Mouse (Mus musculus) MEL (cell line): Measurements from ENCODE around the gene Cfl1. TPM values are rescaled to one million over a fixed set of nuclear protein-coding genes. Genes with fewer than 3 reads are reported as not detected.

Source experiments
- DNase-seq: peaks from one replicate; pipeline ENCODE4 v3.0.0; 2011; ENCODE audit warnings: low read depth, low spot score
- H3K27ac ChIP-seq: 2 replicates; pipeline ENCODE4 v1.5.1; 2012; ENCODE audit warnings: low read depth, mild to moderate bottlenecking, control low read depth, low read length, moderate library complexity; ENCODE audit not compliant: control insufficient read depth
- H3K27me3 ChIP-seq, 2 experiments: fragments of 150-350 bp in 1 of 2; sonication (generic) in 1 of 2; 2 replicates each; pipeline ENCODE4 v1.6.1; 2012; ENCODE audit warnings: low read length in 2 of 2, mild to moderate bottlenecking in 2 of 2, improper control_type of control experiment in 1 of 2, moderate library complexity in 1 of 2; ENCODE audit not compliant: insufficient read depth in 2 of 2, control insufficient read depth in 1 of 2
- H3K36me3 ChIP-seq, 2 experiments: 2 replicates each; pipeline ENCODE4 v1.6.1; 2012 to 2014; ENCODE audit warnings: low read length in 2 of 2, improper control_type of control experiment in 1 of 2, inconsistent platforms in 1 of 2, mild to moderate bottlenecking in 1 of 2; ENCODE audit not compliant: insufficient read depth in 2 of 2, control insufficient read depth in 1 of 2
- H3K4me1 ChIP-seq, 2 experiments: fragments of 150-350 bp in 1 of 2; sonication (generic) in 1 of 2; 2 replicates each; pipeline ENCODE4 v1.6.1; 2012; ENCODE audit warnings: low read length in 2 of 2, improper control_type of control experiment in 1 of 2, mild to moderate bottlenecking in 1 of 2; ENCODE audit not compliant: insufficient read depth in 2 of 2, control insufficient read depth in 1 of 2
- H3K4me3 ChIP-seq, 2 experiments: fragments of 150-350 bp in 1 of 2; sonication (generic) in 1 of 2; 2 replicates each; pipeline ENCODE4 v1.5.1; 2012; ENCODE audit warnings: low read depth in 2 of 2, low read length in 2 of 2, mild to moderate bottlenecking in 2 of 2, moderate library complexity in 2 of 2, control low read depth in 1 of 2, improper control_type of control experiment in 1 of 2; ENCODE audit not compliant: control insufficient read depth in 1 of 2, insufficient read depth in 1 of 2
- H3K79me2 ChIP-seq: 2 replicates; pipeline ENCODE4 v1.6.1; 2012; ENCODE audit warnings: mild to moderate bottlenecking, low read length, moderate library complexity; ENCODE audit not compliant: control insufficient read depth, poor library complexity, insufficient read depth
- H3K9ac ChIP-seq: 2 replicates; pipeline ENCODE4 v1.6.1; 2012; ENCODE audit warnings: low read depth, mild to moderate bottlenecking, control low read depth, low read length, moderate library complexity; ENCODE audit not compliant: control insufficient read depth, poor library complexity, severe bottlenecking
- H3K9me3 ChIP-seq: fragments of 150-350 bp; sonication (generic); replicated peaks from 2 replicates; pipeline ENCODE4 v1.6.1; 2012; ENCODE audit warnings: mild to moderate bottlenecking, low read length, improper control_type of control experiment, moderate library complexity; ENCODE audit not compliant: insufficient read depth
- BHLHE40 ChIP-seq: IDR thresholded peaks from 2 replicates; pipeline ENCODE4 v1.6.1; 2012; ENCODE audit warnings: low read depth, mild to moderate bottlenecking, inconsistent platforms, low read length, improper control_type of control experiment, borderline replicate concordance
- ELF1 ChIP-seq: IDR thresholded peaks from 2 replicates; pipeline ENCODE4 v1.6.1; 2014; ENCODE audit warnings: low read depth, mild to moderate bottlenecking, inconsistent platforms, low read length, improper control_type of control experiment, moderate library complexity
- EP300 ChIP-seq, 2 experiments: IDR thresholded peaks; 2 replicates each; pipeline ENCODE4 v1.6.1; 2011; ENCODE audit warnings: improper control_type of control experiment in 2 of 2, low read length in 2 of 2, low read depth in 1 of 2, mild to moderate bottlenecking in 1 of 2
- HCFC1 ChIP-seq: IDR thresholded peaks from 2 replicates; pipeline ENCODE4 v1.6.1; 2012; ENCODE audit warnings: low read depth, mild to moderate bottlenecking, inconsistent platforms, low read length, improper control_type of control experiment, moderate library complexity
- KAT2A ChIP-seq: conservative IDR thresholded peaks from 2 replicates; pipeline ENCODE4 v1.6.1; 2012; ENCODE audit warnings: low read depth, low read length, improper control_type of control experiment, inconsistent platforms
- MAX ChIP-seq: IDR thresholded peaks from 2 replicates; pipeline ENCODE4 v1.6.1; 2011; ENCODE audit warnings: low read length, improper control_type of control experiment
- MAZ ChIP-seq: IDR thresholded peaks from 2 replicates; pipeline ENCODE4 v1.6.1; 2012; ENCODE audit warnings: low read depth, mild to moderate bottlenecking, inconsistent platforms, low read length, improper control_type of control experiment
- MXI1 ChIP-seq: IDR thresholded peaks from 2 replicates; pipeline ENCODE4 v1.6.1; 2011; ENCODE audit warnings: mild to moderate bottlenecking, low read depth, low read length, improper control_type of control experiment
- MYC ChIP-seq: IDR thresholded peaks from 2 replicates; pipeline ENCODE4 v1.6.1; 2011; ENCODE audit warnings: low read depth, mild to moderate bottlenecking, low read length, improper control_type of control experiment, moderate library complexity
- NELFE ChIP-seq: IDR thresholded peaks from 2 replicates; pipeline ENCODE4 v1.6.1; 2011; ENCODE audit warnings: low read depth, low read length, improper control_type of control experiment
- POLR2A ChIP-seq, 2 experiments: IDR thresholded peaks; 2 replicates each; pipeline ENCODE4 v1.6.1; 2011 to 2012; ENCODE audit warnings: low read length in 2 of 2, mild to moderate bottlenecking in 2 of 2, control low read depth in 1 of 2, improper control_type of control experiment in 1 of 2, low read depth in 1 of 2, moderate library complexity in 1 of 2; ENCODE audit not compliant: control insufficient read depth in 1 of 2, insufficient read depth in 1 of 2, poor library complexity in 1 of 2
- POLR2AphosphoS2 ChIP-seq: IDR thresholded peaks from 2 replicates; pipeline ENCODE4 v1.6.1; 2011; ENCODE audit warnings: low read length, improper control_type of control experiment
- RCOR1 ChIP-seq: IDR thresholded peaks from 2 replicates; pipeline ENCODE4 v1.6.1; 2012; ENCODE audit warnings: low read depth, mild to moderate bottlenecking, inconsistent platforms, low read length, improper control_type of control experiment
- SIN3A ChIP-seq: IDR thresholded peaks from 2 replicates; pipeline ENCODE4 v1.6.1; 2012; ENCODE audit warnings: low read length, improper control_type of control experiment, inconsistent platforms
- SMC3 ChIP-seq: IDR thresholded peaks from 2 replicates; pipeline ENCODE4 v1.6.1; 2011; ENCODE audit warnings: low read depth, low read length, improper control_type of control experiment
- TBP ChIP-seq: IDR thresholded peaks from 2 replicates; pipeline ENCODE4 v1.8.0; 2011; ENCODE audit warnings: low read depth, low read length, improper control_type of control experiment
- TCF12 ChIP-seq: IDR thresholded peaks from 2 replicates; pipeline ENCODE4 v1.6.1; 2014; ENCODE audit warnings: low read depth, mild to moderate bottlenecking, inconsistent platforms, low read length, improper control_type of control experiment, moderate library complexity
- UBTF ChIP-seq: IDR thresholded peaks from 2 replicates; pipeline ENCODE4 v1.6.1; 2012; ENCODE audit warnings: low read depth, mild to moderate bottlenecking, inconsistent platforms, low read length, improper control_type of control experiment, moderate library complexity, borderline replicate concordance; ENCODE audit not compliant: insufficient read depth
- USF1 ChIP-seq: IDR thresholded peaks from 2 replicates; pipeline ENCODE4 v1.6.1; 2014; ENCODE audit warnings: low read depth, mild to moderate bottlenecking, inconsistent platforms, low read length, improper control_type of control experiment, moderate library complexity
- ZC3H11A ChIP-seq: IDR thresholded peaks from 2 replicates; pipeline ENCODE4 v1.6.1; 2012; ENCODE audit warnings: low read depth, mild to moderate bottlenecking, inconsistent platforms, low read length, improper control_type of control experiment
- ZMIZ1 ChIP-seq: IDR thresholded peaks from 2 replicates; pipeline ENCODE4 v1.6.1; 2012; ENCODE audit warnings: low read depth, mild to moderate bottlenecking, inconsistent platforms, low read length, improper control_type of control experiment, moderate library complexity
- polyA plus RNA-seq, 2 experiments: library from polyadenylated mRNA; stranded (reverse) in 1 of 2; unstranded in 1 of 2; fragments of >175 nt in 1 of 2; fragments of >200 nt in 1 of 2; gene quantifications; 2 replicates each; pipeline versions ENCODE4 v1.2.1 to v1.2.4; 2012; ENCODE audit warnings: low replicate concordance in 2 of 2, low read depth in 1 of 2; ENCODE audit not compliant: insufficient read length in 2 of 2, insufficient read depth in 1 of 2, missing spikeins in 1 of 2
- total RNA-seq: library from RNA; depleted of rRNA; stranded (reverse); fragments of 300-350 nt; gene quantifications from 2 replicates; pipeline ENCODE4 v1.2.3, GENCODE M21; 2012

The Cfl1 gene
- total and polyA plus RNA-seq, 3 experiments: 880 to 2,037 TPM; not detected in 1

DNA sequence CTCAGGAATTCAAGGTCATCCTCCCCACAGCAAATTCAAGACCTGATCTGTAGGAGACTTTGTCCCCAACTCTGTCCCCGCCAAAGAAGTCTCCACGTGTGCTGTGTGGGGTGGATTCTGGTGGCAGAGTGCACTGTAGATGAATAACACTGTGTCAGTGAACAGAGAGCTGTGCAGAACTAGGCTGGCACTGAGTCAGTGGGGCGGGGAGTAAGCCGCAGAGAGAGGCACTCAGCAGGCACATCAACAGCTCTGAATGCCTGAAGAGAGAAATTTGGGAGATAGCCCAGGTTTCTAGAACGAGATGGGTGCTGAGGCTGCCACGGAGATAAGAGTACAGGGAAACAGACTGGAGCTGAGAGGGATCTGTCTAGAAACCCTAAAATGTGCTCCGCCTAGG lies 31.2 kb upstream of the Cfl1 start:
- Histone ChIP-seq H3K9ac (no peak overlapping the region; the same call in 1 of the 2 replicates), H3K27ac (0 out of 2 replicates have a peak overlapping the region, but pooled peaks have one; percentile 2), H3K4me1 (peaks cover 0 to 31% of the 10 kb centered on the region in 2 experiments), H3K79me2 (peaks cover 18% of the 10 kb centered on the region), H3K36me3 (peaks cover 0 to 5% of the 10 kb centered on the region in 2 experiments; a peak in 2 of 4 replicates), H3K27me3 (no peaks in the 10 kb centered on the region), H3K4me3 (peak overlapping the region in 1 of 2 experiments; percentile 0; a peak in 1 of 4 replicates), H3K9me3 (no peaks in the 10 kb centered on the region)
- DNase-seq: peak; percentile 64
- TF ChIP-seq MAZ (no peak), MXI1 (peak; percentile 51)

DNA sequence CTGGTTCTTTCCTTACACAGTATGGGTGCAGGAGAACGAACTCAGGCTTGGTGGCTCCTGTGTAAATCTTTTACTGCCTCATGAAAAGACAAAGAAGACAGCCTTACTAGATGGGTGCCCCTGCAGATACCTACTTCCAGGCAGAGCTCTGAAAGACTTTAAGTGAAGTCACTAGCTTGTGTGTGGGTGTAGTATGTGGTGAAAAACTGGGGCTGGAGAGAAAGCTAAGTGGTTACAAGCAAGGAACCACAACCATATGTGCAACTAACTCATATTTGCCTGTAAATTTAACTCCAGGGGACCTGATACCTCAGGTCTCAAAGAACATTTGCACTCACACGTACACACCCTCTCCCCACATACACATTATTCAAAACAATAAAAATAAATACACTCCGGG lies 30.4 kb upstream of the Cfl1 start:
- no peak for DNase-seq
- H3K36me3 ChIP-seq: peaks cover 0 to 5% of the 10 kb centered on the region in 2 experiments; a peak in 2 of 4 replicates
- H3K27ac ChIP-seq: peak overlapping the region; percentile 83
- no peaks in the 10 kb centered on the region for H3K9me3 ChIP-seq
- no peaks in the 10 kb centered on the region for H3K27me3 ChIP-seq
- H3K4me1 ChIP-seq: peaks cover 0 to 31% of the 10 kb centered on the region in 2 experiments
- H3K79me2 ChIP-seq: peaks cover 17% of the 10 kb centered on the region
- H3K4me3 ChIP-seq: peak overlapping the region; percentile 95 to 99
- peak overlapping the region; percentile 82 for H3K9ac ChIP-seq
- no peak for TF ChIP-seq TBP
- TF ChIP-seq EP300 (IDR thresholded peaks at IDR 0.05; ENCODE audit: low read depth in 1 of 2, low read length in 2 of 2): 0 out of 4 replicates have a peak, but pooled peaks of 1 of the 2 experiments have one; percentile 15
- no peak for TF ChIP-seq HCFC1
- TF ChIP-seq UBTF: no peak

DNA sequence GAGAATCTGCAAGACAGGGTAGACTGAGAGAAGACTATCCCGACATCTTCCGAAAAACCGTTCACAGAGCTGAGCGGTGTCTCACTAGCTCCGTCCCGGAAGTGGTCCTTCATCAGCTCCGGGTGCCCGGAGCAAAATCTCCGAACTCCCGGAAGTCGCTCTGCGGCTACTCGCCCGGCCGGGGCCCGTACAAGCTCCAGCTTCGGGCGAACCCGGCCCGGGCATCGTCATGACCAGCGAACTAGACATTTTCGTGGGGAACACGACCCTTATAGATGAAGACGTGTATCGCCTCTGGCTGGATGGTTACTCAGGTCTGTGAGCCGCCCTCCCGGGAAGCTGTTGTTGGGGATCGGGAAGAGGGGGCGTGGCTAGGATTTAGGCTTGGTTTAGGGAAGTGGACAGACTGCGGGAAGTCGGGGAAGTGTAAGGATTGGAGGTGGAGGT lies 29.8 kb upstream of the Cfl1 start, which contains the start of gene Fibp:
Gene Fibp (plus strand): TSS at position 151 of the 447 bp plus-strand sequence.
- Histone ChIP-seq H3K4me3 (peak within 1 kb of the TSS; percentile 95 to 99), H3K27ac (peak within 1 kb of the TSS; percentile 83), H3K4me1 (peaks cover 0 to 30% of the 10 kb centered on the region in 2 experiments)

More for the DNA sequence above, 29.8 kb upstream of the Cfl1 start, which contains the start of gene Fibp:
- peak; percentile 96 for DNase-seq
- no peaks in the 10 kb centered on the region for H3K27me3 ChIP-seq
- no peaks in the 10 kb centered on the region for H3K9me3 ChIP-seq
- peaks cover 0 to 5% of the 10 kb centered on the region in 2 experiments; a peak in 2 of 4 replicates for H3K36me3 ChIP-seq
- H3K79me2 ChIP-seq: peaks cover 13% of the 10 kb centered on the region
- TF ChIP-seq MAX (no peak), SMC3 (no peak), BHLHE40 (no peak), MXI1 (peak; percentile 88), TCF12 (peak; percentile 76), EP300 (IDR thresholded peaks at IDR 0.05; ENCODE audit: low read depth in 1 of 2, low read length in 2 of 2) (no peak), NELFE (peak; percentile 91), ZC3H11A (no peak), ELF1 (peak; percentile 93), HCFC1 (peak; percentile 91), RCOR1 (no peak; the same call in 1 of the 2 replicates), UBTF (peak; percentile 89; the same call in 1 of the 2 replicates), KAT2A (peak; percentile 25; the same call in 1 of the 2 replicates), POLR2AphosphoS2 (peak; percentile 93), ZMIZ1 (peak; percentile 72; the same call in 1 of the 2 replicates), TBP (peak; percentile 93), USF1 (0 out of 2 replicates have a peak, but pooled peaks have one; percentile 29), MYC (0 out of 2 replicates have a peak, but pooled peaks have one; percentile 37), SIN3A (peak; percentile 91), POLR2A (IDR thresholded peaks at IDR 0.05; ENCODE audit: control insufficient read depth in 1 of 2, insufficient read depth in 1 of 2, low read depth in 1 of 2, low read length in 2 of 2, poor library complexity in 1 of 2) (peak; percentile 89 to 96)
- H3K9ac ChIP-seq: peak within 1 kb of the TSS; percentile 89
